Mouse (Mus musculus) liver, embryonic 14.5 days (tissue): ENCODE measurements at regions not wholly inside any gene's neighbourhood (a gene's known extent, or its start where the extent isn't known, plus 50 kb on each side); places are given as distances from the start of the nearest gene placed in this dataset.
A peak's percentile ranks its signal among the peaks of the same experiment; 100 is the strongest.

Experiments
- ATAC-seq: fragments of 200-750 bp; cut with Nextera tagmentation; 2 replicates; pipeline ENCODE4 v1.8.0; 2017; ENCODE audit warnings: moderate number of reproducible peaks, mild to moderate bottlenecking, moderate library complexity; ENCODE audit not compliant: insufficient read depth
- DNase-seq, 3 experiments: peaks; one replicate each; pipeline ENCODE4 v3.0.0-alpha.2; 2012 to 2013; ENCODE audit warnings: low read depth in 3 of 3, low spot score in 3 of 3
- H3K27ac ChIP-seq: fragments of 300-500 bp; sonication (generic); 2 replicates; pipeline ENCODE4 v1.5.1; 2014; ENCODE audit warnings: moderate library complexity, mild to moderate bottlenecking, control low read depth, inconsistent platforms
- H3K27me3 ChIP-seq: fragments of 300-500 bp; sonication (generic); 2 replicates; pipeline ENCODE4 v1.6.1; 2014; ENCODE audit warnings: mild to moderate bottlenecking, low read length, moderate library complexity; ENCODE audit not compliant: control insufficient read depth, insufficient read depth
- H3K36me3 ChIP-seq: fragments of 300-500 bp; sonication (generic); replicated peaks from 2 replicates; pipeline ENCODE4 v1.6.1; 2014; ENCODE audit warnings: low read depth; ENCODE audit not compliant: control insufficient read depth, insufficient read depth
- H3K4me1 ChIP-seq, 2 experiments: fragments of 200-500 bp in 1 of 2; fragments of 300-500 bp in 1 of 2; sonication (generic) in 1 of 2; replicated peaks; 2 replicates each; pipeline ENCODE4 v1.6.1; 2012 to 2014; ENCODE audit warnings: antibody characterized with exemption in 1 of 2, inconsistent platforms in 1 of 2, low read length in 1 of 2; ENCODE audit not compliant: control insufficient read depth in 2 of 2, insufficient read depth in 2 of 2
- H3K4me2 ChIP-seq: fragments of 300-500 bp; sonication (generic); 2 replicates; pipeline ENCODE4 v1.6.1; 2014; ENCODE audit warnings: low read depth, mild to moderate bottlenecking, control low read depth, moderate library complexity
- H3K4me3 ChIP-seq, 2 experiments: fragments of 200-500 bp in 1 of 2; fragments of 300-500 bp in 1 of 2; sonication (generic) in 1 of 2; 2 replicates each; pipeline ENCODE4 v1.5.1; 2012 to 2014; ENCODE audit warnings: low read depth in 2 of 2, low read length in 2 of 2, mild to moderate bottlenecking in 2 of 2, control low read depth in 1 of 2, inconsistent platforms in 1 of 2, moderate library complexity in 1 of 2; ENCODE audit not compliant: insufficient read depth in 1 of 2
- H3K9ac ChIP-seq: fragments of 300-500 bp; sonication (generic); replicated peaks from 2 replicates; pipeline ENCODE4 v1.6.1; 2014; ENCODE audit warnings: mild to moderate bottlenecking, control low read depth, moderate library complexity
- H3K9me3 ChIP-seq: fragments of 300-500 bp; sonication (generic); 2 replicates; pipeline ENCODE4 v1.6.1; 2016; ENCODE audit warnings: low read length, mixed read lengths; ENCODE audit not compliant: control insufficient read depth
- CTCF ChIP-seq: IDR thresholded peaks from 2 replicates; pipeline ENCODE4 v1.5.1; 2016; ENCODE audit warnings: antibody characterized with exemption, low read depth, control low read depth
- EP300 ChIP-seq: IDR thresholded peaks from 2 replicates; pipeline ENCODE4 v1.6.1; 2016; ENCODE audit warnings: antibody characterized with exemption, low read depth
- WGBS: fragments of 180-500 bp; shearing (Covaris S2); extraction: QIAGEN DNeasy Blood & Tissue Kit; methylation state at CpG from one replicate; pipeline ENCODE4 v1.1.7; 2014; ENCODE audit not compliant: insufficient replicate concordance; 5-methylcytosine and 5-hydroxymethylcytosine counted together

DNA sequence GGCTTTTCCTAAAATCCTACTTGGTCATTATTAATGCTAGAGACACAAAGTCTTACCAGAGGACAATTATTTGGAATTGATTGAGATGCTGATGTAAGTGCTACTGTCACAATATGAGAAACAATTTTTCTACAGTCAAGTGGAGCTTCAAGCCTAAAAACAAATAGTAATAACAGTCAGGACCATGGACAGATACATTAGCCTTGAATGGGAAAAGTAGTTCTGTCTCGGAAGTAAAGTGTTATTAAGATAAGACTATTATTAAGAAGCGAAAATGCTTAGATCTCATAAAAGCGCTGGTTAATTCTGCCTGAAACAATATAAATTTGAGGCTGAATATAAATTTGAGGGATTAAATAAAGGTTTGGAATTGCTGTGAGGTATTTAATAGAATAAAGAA, 473.1 kb downstream of the Cenpc1 start:
- no peak overlapping the region for H3K4me2 ChIP-seq
- no peak for TF ChIP-seq EP300
- no peak for TF ChIP-seq CTCF
- no peaks in the 10 kb centered on the region for H3K9me3 ChIP-seq
- WGBS, result 51% methylated on average over 3 of the region's 3 CpGs
- no peak overlapping the region for H3K4me3 ChIP-seq
- no peaks in the 10 kb centered on the region for H3K36me3 ChIP-seq
- H3K9ac ChIP-seq, result no peak overlapping the region
- no peaks in the 10 kb centered on the region for H3K27me3 ChIP-seq
- DNase-seq, result no peak
- ATAC-seq, result no peak
- no peak overlapping the region for H3K27ac ChIP-seq
- H3K4me1 ChIP-seq, result no peaks in the 10 kb centered on the region

DNA sequence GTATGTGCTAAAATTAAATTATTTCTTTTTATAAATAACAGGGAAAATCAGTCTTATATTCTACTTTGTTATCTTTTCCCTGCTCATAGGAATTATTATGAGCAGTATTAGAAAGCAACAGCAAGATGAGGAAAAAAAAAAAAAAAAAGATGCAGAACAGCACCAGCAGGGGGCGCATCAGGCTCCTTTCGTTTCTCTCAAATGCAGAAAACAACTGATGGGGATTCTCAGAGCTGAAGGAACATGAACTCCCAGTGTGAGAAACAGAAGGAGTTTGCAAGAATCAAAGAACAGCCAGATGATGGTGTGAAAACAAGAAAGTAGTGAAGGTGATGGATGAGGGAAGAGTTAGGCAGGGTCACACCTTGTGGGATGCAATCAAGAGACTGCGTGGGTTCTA, 478.7 kb downstream of the Cenpc1 start:
- Histone ChIP-seq H3K9ac (no peak overlapping the region), H3K27ac (no peak overlapping the region), H3K4me2 (no peak overlapping the region), H3K9me3 (no peaks in the 10 kb centered on the region), H3K36me3 (no peaks in the 10 kb centered on the region), H3K4me3 (no peak overlapping the region), H3K27me3 (no peaks in the 10 kb centered on the region), H3K4me1 (no peaks in the 10 kb centered on the region)
- DNase-seq, result no peak
- TF ChIP-seq CTCF (peak; percentile 30; the same call in 1 of the 2 replicates), EP300 (no peak)
- 25% methylated on average over 3 of the region's 3 CpGs for WGBS
- no peak for ATAC-seq

- no peaks in the 10 kb centered on the region for H3K9me3 ChIP-seq
- DNase-seq (no peak), ATAC-seq (no peak)
- no peak overlapping the region for H3K27ac ChIP-seq
- TF ChIP-seq EP300, result no peak
- H3K9ac ChIP-seq, result no peak overlapping the region
- no peak overlapping the region for H3K4me2 ChIP-seq
- no peaks in the 10 kb centered on the region for H3K4me1 ChIP-seq
- H3K4me3 ChIP-seq, result no peak overlapping the region
- no peaks in the 10 kb centered on the region for H3K36me3 ChIP-seq
- no peaks in the 10 kb centered on the region for H3K27me3 ChIP-seq
Measured at GRCm38 (mm10) chr5:85572531-85572930, 492.9 kb downstream of the Cenpc1 start.

- no peak overlapping the region for H3K27ac ChIP-seq
- no peak overlapping the region for H3K4me3 ChIP-seq
- H3K4me1 ChIP-seq, result no peaks in the 10 kb centered on the region
- ATAC-seq, result no peak
- WGBS, result 64% methylated on average over 4 of the region's 4 CpGs
- H3K27me3 ChIP-seq, result no peaks in the 10 kb centered on the region
- H3K4me2 ChIP-seq, result no peak overlapping the region
- TF ChIP-seq CTCF (no peak), EP300 (no peak)
- no peaks in the 10 kb centered on the region for H3K9me3 ChIP-seq
- no peak for DNase-seq
- no peak overlapping the region for H3K9ac ChIP-seq
- H3K36me3 ChIP-seq, result no peaks in the 10 kb centered on the region
Measured at GRCm38 (mm10) chr5:85571967-85572366, 493.4 kb downstream of the Cenpc1 start.

DNA sequence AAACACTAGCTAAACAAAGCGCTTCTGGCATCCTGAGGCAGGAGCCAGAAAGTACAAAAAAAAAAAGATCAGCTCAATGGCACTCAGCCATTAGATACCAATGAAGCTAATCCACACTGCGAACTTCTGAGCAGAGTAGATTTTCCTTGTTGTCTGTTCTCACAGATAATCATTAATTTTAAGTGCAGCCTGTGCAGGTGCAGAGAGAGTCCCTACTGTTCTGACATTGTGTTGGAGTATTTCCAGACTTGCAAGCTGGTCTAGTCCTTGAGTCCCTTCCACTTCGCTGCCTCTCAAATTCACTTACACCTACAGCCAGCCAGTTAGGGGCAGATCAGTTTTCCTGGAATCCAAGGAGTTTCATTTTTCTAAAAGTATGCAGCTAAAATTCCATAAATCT, 494.0 kb downstream of the Cenpc1 start:
- DNase-seq (no peak), ATAC-seq (no peak)
- Histone ChIP-seq H3K9me3 (no peaks in the 10 kb centered on the region), H3K4me3 (no peak overlapping the region), H3K27me3 (no peaks in the 10 kb centered on the region), H3K4me2 (no peak overlapping the region), H3K27ac (no peak overlapping the region), H3K4me1 (no peaks in the 10 kb centered on the region), H3K9ac (no peak overlapping the region), H3K36me3 (no peaks in the 10 kb centered on the region)
- TF ChIP-seq EP300, result no peak
- no peak for TF ChIP-seq CTCF
- WGBS, result 53% methylated on average over 3 of the region's 3 CpGs

DNA sequence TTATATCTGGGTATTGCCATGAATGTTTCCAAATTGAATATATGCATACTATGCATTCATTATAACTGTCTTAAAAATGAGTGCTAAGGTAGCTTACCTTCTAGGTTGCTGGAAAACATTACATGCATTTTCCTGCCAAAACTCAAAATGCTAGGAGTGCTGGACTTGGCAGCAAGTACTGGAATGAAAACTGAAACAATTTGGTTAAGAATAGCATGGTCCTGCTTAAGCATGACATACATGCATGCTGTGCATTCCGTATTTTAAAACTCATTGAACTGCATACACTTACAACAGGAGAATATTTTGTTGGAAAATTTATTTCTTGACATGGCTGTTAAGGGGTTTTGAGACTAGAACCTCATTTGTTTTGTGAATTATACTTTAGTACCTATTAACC, 529.1 kb downstream of the Cenpc1 start:
- ATAC-seq (no peak), DNase-seq (no peak)
- Histone ChIP-seq H3K36me3 (no peaks in the 10 kb centered on the region), H3K9ac (no peak overlapping the region), H3K9me3 (no peaks in the 10 kb centered on the region), H3K27ac (no peak overlapping the region), H3K27me3 (no peaks in the 10 kb centered on the region), H3K4me3 (no peak overlapping the region), H3K4me1 (no peaks in the 10 kb centered on the region), H3K4me2 (no peak overlapping the region)
- TF ChIP-seq EP300 (no peak), CTCF (no peak)
- WGBS, result 38% methylated on average over 1 of the region's 1 CpGs
